Mouse (Mus musculus) E14TG2a.4 (cell line): ENCODE results near the gene Zbtb8a.

Source experiments
- H3K27me3 ChIP-seq: 2 replicates; pipeline ENCODE4 v1.6.1; 2014; ENCODE audit warnings: low read length, control low read depth; ENCODE audit not compliant: insufficient read depth
- H3K36me3 ChIP-seq: 2 replicates; pipeline ENCODE4 v1.6.1; 2014; ENCODE audit warnings: low read length, control low read depth; ENCODE audit not compliant: insufficient read depth
- H3K4me1 ChIP-seq: replicated peaks from 2 replicates; pipeline ENCODE4 v1.6.1; 2014; ENCODE audit warnings: low read depth, low read length, control low read depth
- H3K4me3 ChIP-seq: replicated peaks from 2 replicates; pipeline ENCODE4 v1.5.1; 2014; ENCODE audit warnings: mild to moderate bottlenecking, low read length
- H3K9me3 ChIP-seq: 2 replicates; pipeline ENCODE4 v1.6.1; 2014; ENCODE audit warnings: low read length, control low read depth
- CTCF ChIP-seq: conservative IDR thresholded peaks from 2 replicates; pipeline ENCODE4 v1.5.1; 2014; ENCODE audit warnings: low read length
- NANOG ChIP-seq: IDR thresholded peaks from 2 replicates; pipeline ENCODE4 v1.6.1; 2014; ENCODE audit warnings: borderline replicate concordance, low read length, mixed read lengths
- POU5F1 ChIP-seq: IDR thresholded peaks from 2 replicates; pipeline ENCODE4 v1.6.1; 2014; ENCODE audit warnings: low read length, borderline replicate concordance

Zbtb8a gene

GRCm38 (mm10) chr4:129394089-129394870, 16.4 kb upstream of the Zbtb8a start:
- Histone ChIP-seq H3K27me3 (no peaks in the 10 kb centered on the region), H3K4me1 (peaks cover 77% of the 10 kb centered on the region), H3K9me3 (no peaks in the 10 kb centered on the region), H3K36me3 (no peaks in the 10 kb centered on the region), H3K4me3 (peak overlapping the region; percentile 57)
- TF ChIP-seq NANOG (peak; percentile 43; the same call in 1 of the 2 replicates), POU5F1 (no peak), CTCF (no peak)

DNA sequence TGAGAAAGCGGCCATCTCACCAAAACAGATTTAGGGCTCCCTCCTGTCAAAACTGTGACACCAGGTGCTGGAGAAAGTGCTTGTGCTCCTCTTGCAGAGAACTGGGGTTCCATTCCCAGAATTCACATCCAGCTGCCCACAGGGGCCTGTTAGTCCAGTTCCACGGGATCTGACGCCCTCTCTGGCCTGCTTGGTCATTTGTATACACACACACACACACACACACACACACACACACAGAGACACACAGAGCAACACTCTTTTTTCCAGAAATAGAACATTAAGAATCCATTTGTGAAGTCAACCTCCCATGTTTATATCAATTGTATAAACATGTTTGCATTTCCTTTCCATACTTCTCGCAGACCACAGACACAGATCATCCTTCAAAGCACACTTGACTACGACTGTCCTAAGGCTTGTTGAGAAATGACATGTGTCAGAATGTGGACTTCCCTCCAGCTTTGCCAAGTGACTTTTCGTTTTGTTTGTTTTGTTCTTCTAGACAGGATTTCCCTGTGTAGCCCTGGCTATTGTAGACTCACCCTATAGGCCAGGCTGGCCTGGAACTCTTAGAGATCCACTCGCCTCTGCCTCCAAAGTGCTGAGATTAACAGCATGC, 13.1 kb upstream of the Zbtb8a start:
- H3K4me1 ChIP-seq: peaks cover 84% of the 10 kb centered on the region
- no peaks in the 10 kb centered on the region for H3K36me3 ChIP-seq
- no peaks in the 10 kb centered on the region for H3K27me3 ChIP-seq
- H3K4me3 ChIP-seq: no peak overlapping the region
- TF ChIP-seq NANOG (no peak), CTCF (no peak), POU5F1 (no peak)
- no peaks in the 10 kb centered on the region for H3K9me3 ChIP-seq

- TF ChIP-seq CTCF (no peak), POU5F1 (no peak), NANOG (no peak)
- Histone ChIP-seq H3K9me3 (no peaks in the 10 kb centered on the region), H3K4me1 (peaks cover 84% of the 10 kb centered on the region), H3K36me3 (no peaks in the 10 kb centered on the region), H3K27me3 (no peaks in the 10 kb centered on the region), H3K4me3 (0 out of 2 replicates have a peak overlapping the region, but pooled peaks have one; percentile 13)
Measured at GRCm38 (mm10) chr4:129390216-129390743, 12.4 kb upstream of the Zbtb8a start.

DNA sequence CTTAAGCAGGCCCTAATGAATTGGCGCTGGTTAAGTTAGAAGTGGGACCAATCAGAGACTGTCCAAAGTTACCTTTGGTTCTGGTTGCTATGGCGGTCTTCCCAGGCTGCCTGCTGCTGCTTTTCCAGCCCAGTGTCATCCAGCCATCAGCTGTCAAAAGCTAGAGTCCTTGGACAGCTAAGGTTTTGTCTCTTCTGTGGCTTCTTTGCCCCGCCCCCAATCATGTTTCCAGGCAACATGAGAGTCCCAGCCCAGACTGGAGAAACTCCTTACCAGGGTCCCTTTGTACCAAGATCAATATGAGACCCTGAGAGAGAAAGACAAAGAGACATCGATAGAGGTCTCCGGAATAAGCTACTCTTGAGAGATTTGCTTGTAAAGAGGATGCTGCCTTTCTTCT, 10.5 kb upstream of the Zbtb8a start:
- H3K36me3 ChIP-seq: no peaks in the 10 kb centered on the region
- no peak overlapping the region; the same call in 1 of the 2 replicates for H3K4me3 ChIP-seq
- H3K27me3 ChIP-seq: no peaks in the 10 kb centered on the region
- TF ChIP-seq CTCF: no peak
- peaks cover 82% of the 10 kb centered on the region for H3K4me1 ChIP-seq
- H3K9me3 ChIP-seq: no peaks in the 10 kb centered on the region

DNA sequence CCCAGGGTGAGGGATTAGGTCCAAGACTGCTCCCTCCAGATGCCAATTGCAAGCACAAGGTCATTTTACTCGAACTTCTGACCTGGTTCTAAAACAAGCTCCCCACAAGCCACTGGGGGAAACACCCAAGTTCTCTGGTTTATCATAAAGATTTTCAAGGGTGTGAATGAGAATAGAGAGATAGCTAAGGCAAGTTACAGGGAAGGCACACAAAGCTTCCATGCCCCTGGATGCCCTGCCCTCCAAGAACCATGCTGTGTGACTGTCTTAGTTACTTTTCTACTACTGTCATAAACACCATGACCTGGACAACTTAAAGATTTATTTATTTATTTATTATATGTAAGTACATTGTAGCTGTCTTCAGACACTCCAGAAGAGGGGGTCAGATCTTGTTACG, 9.1 kb upstream of the Zbtb8a start:
- Histone ChIP-seq H3K9me3 (no peaks in the 10 kb centered on the region), H3K4me1 (peaks cover 80% of the 10 kb centered on the region), H3K4me3 (no peak overlapping the region), H3K27me3 (no peaks in the 10 kb centered on the region), H3K36me3 (no peaks in the 10 kb centered on the region)
- no peak for TF ChIP-seq NANOG
- TF ChIP-seq CTCF: no peak

- Histone ChIP-seq H3K4me3 (no peak overlapping the region), H3K4me1 (peaks cover 80% of the 10 kb centered on the region), H3K36me3 (no peaks in the 10 kb centered on the region), H3K27me3 (no peaks in the 10 kb centered on the region), H3K9me3 (no peaks in the 10 kb centered on the region)
- TF ChIP-seq POU5F1: no peak
- no peak for TF ChIP-seq CTCF
- no peak for TF ChIP-seq NANOG
Measured at GRCm38 (mm10) chr4:129386269-129386946, 8.5 kb upstream of the Zbtb8a start.

DNA sequence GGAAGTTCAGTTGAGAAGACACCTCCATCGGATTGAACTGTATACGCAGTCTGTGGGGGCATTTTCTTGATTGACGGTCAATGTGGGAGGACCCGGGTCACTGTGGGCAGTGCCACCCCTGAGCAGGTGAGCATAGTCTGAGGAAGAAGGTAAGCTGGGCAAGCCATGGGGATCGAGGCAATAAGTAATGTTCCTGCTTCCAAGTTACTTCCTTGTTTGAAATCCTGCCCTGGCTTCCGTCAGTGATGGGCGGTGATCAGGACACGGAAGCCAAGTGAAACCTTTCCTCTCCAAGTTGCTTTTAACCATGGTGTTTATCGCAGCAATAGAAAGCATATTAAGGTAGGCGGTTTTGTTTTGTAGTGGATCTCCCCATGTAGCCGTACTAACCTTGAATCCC, 7.8 kb upstream of the Zbtb8a start:
- no peaks in the 10 kb centered on the region for H3K27me3 ChIP-seq
- no peak for TF ChIP-seq POU5F1
- no peak for TF ChIP-seq CTCF
- no peak for TF ChIP-seq NANOG

DNA sequence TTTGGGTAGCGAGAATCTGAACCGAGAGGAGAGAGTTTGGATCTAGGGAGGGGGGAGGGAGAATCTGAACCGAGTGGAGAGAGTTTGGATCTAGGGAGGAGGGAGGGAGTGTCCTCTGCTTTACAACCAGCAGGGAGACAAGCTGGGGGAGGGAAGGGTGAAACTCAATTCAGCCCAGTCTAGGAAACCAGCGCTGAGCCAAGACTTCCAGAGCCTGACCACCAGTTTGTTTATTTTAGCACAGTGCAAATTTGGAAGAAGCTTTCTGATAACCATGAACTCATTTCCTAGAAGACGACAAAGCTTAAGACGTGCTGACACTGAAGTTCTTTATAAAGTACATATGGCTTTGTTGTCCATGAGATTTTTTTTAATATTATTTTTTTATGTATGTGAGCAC, 6.5 kb upstream of the Zbtb8a start:
- Histone ChIP-seq H3K9me3 (no peaks in the 10 kb centered on the region), H3K27me3 (no peaks in the 10 kb centered on the region), H3K4me3 (peak overlapping the region; percentile 29; the same call in 1 of the 2 replicates), H3K36me3 (peaks cover 4% of the 10 kb centered on the region; the same call in 1 of the 2 replicates), H3K4me1 (peaks cover 81% of the 10 kb centered on the region)
- TF ChIP-seq NANOG (no peak), CTCF (no peak), POU5F1 (no peak)

More for the DNA sequence above, 7.8 kb upstream of the Zbtb8a start:
- 0 out of 2 replicates have a peak overlapping the region, but pooled peaks have one; percentile 4 for H3K4me3 ChIP-seq
- peaks cover 81% of the 10 kb centered on the region for H3K4me1 ChIP-seq
- no peaks in the 10 kb centered on the region for H3K9me3 ChIP-seq
- H3K36me3 ChIP-seq: no peaks in the 10 kb centered on the region
